Mouse (Mus musculus) forebrain, embryonic 11.5 days (tissue): ENCODE measurements around the gene Spock1. TPM values are rescaled to one million over a fixed set of nuclear protein-coding genes. Genes with fewer than 3 reads are reported as not detected.
A peak's percentile ranks its signal among the peaks of the same experiment; 100 is the strongest.

ENCODE experiments used
- ATAC-seq: fragments of 200-750 bp; cut with Nextera tagmentation; replicated peaks from 2 replicates; pipeline ENCODE4 v1.8.0; 2017; ENCODE audit warnings: moderate TSS enrichment; ENCODE audit not compliant: low FRiP score
- DNase-seq: peaks from one replicate; pipeline ENCODE4 v3.0.0-alpha.2; 2017; ENCODE audit warnings: low spot score
- H3K27ac ChIP-seq: fragments of 300-500 bp; sonication (generic); 2 replicates; pipeline ENCODE4 v1.5.1; 2014; ENCODE audit warnings: low read depth, low read length
- H3K27me3 ChIP-seq: fragments of 300-500 bp; sonication (generic); 2 replicates; pipeline ENCODE4 v1.6.1; 2014; ENCODE audit warnings: mild to moderate bottlenecking, low read length, mixed read lengths; ENCODE audit not compliant: control insufficient read depth, insufficient read depth
- H3K36me3 ChIP-seq: fragments of 300-500 bp; sonication (generic); 2 replicates; pipeline ENCODE4 v1.6.1; 2014; ENCODE audit warnings: mild to moderate bottlenecking, low read length, moderate library complexity, mixed read lengths; ENCODE audit not compliant: control insufficient read depth, insufficient read depth
- H3K4me1 ChIP-seq: fragments of 300-500 bp; sonication (generic); replicated peaks from 2 replicates; pipeline ENCODE4 v1.6.1; 2014; ENCODE audit warnings: low read length, mixed read lengths; ENCODE audit not compliant: control insufficient read depth, insufficient read depth
- H3K4me2 ChIP-seq: fragments of 300-500 bp; sonication (generic); 2 replicates; pipeline ENCODE4 v1.6.1; 2014; ENCODE audit warnings: low read depth, mild to moderate bottlenecking, low read length, moderate library complexity, mixed read lengths; ENCODE audit not compliant: severe bottlenecking
- H3K4me3 ChIP-seq: fragments of 300-500 bp; sonication (generic); 2 replicates; pipeline ENCODE4 v1.5.1; 2014; ENCODE audit warnings: low read depth, low read length
- H3K9ac ChIP-seq: fragments of 300-500 bp; sonication (generic); 2 replicates; pipeline ENCODE4 v1.6.1; 2014; ENCODE audit warnings: low read length
- H3K9me3 ChIP-seq: fragments of 300-500 bp; sonication (generic); 2 replicates; pipeline ENCODE4 v1.6.1; 2016; ENCODE audit warnings: low read length, mixed read lengths; ENCODE audit not compliant: control insufficient read depth
- WGBS: fragments of 180-500 bp; shearing (Covaris S2); extraction: QIAGEN DNeasy Blood & Tissue Kit; methylation state at CpG from one replicate; pipeline ENCODE4 v1.1.7; 2014; 5-methylcytosine and 5-hydroxymethylcytosine counted together
- polyA plus RNA-seq: library from polyadenylated mRNA; unstranded; fragments of >200 nt; fragmentation: Nextera tagmentation; extraction: Ambion mirVana; gene quantifications from 2 replicates; pipeline ENCODE4 v1.2.1, GENCODE M21; 2014

Spock1 gene
- polyA plus RNA-seq, 1 experiment from 2014 or later, result 4.0 TPM

GRCm38 (mm10) chr13:57727716-57728115 lies 180.4 kb downstream of the Spock1 start:
- Histone ChIP-seq H3K27me3 (no peaks in the 10 kb centered on the region), H3K9me3 (no peaks in the 10 kb centered on the region), H3K27ac (no peak overlapping the region), H3K36me3 (no peaks in the 10 kb centered on the region), H3K4me1 (no peaks in the 10 kb centered on the region; the same call in 1 of the 2 replicates), H3K4me2 (no peak overlapping the region), H3K9ac (no peak overlapping the region), H3K4me3 (no peak overlapping the region)
- no peak for DNase-seq
- no peak for ATAC-seq
- 83% methylated on average over 11 of the region's 11 CpGs for WGBS

GRCm38 (mm10) chr13:57726654-57727053 lies 181.5 kb downstream of the Spock1 start:
- H3K9me3 ChIP-seq, result no peaks in the 10 kb centered on the region
- no peak for DNase-seq
- no peak overlapping the region for H3K4me3 ChIP-seq
- 92% methylated on average over 7 of the region's 7 CpGs for WGBS
- H3K9ac ChIP-seq, result no peak overlapping the region
- H3K27me3 ChIP-seq, result no peaks in the 10 kb centered on the region
- no peaks in the 10 kb centered on the region; the same call in 1 of the 2 replicates for H3K4me1 ChIP-seq
- no peaks in the 10 kb centered on the region for H3K36me3 ChIP-seq
- no peak for ATAC-seq
- H3K4me2 ChIP-seq, result no peak overlapping the region
- no peak overlapping the region for H3K27ac ChIP-seq

GRCm38 (mm10) chr13:57722329-57722936 lies 185.7 kb downstream of the Spock1 start:
- DNase-seq (no peak), ATAC-seq (no peak)
- Histone ChIP-seq H3K4me2 (no peak overlapping the region), H3K27ac (no peak overlapping the region), H3K9ac (no peak overlapping the region), H3K27me3 (no peaks in the 10 kb centered on the region), H3K36me3 (no peaks in the 10 kb centered on the region), H3K9me3 (no peaks in the 10 kb centered on the region), H3K4me1 (no peaks in the 10 kb centered on the region; the same call in 1 of the 2 replicates), H3K4me3 (no peak overlapping the region)
- 85% methylated on average over 17 of the region's 17 CpGs for WGBS

- DNase-seq (peak; percentile 61), ATAC-seq (no peak)
- Histone ChIP-seq H3K36me3 (no peaks in the 10 kb centered on the region), H3K9me3 (no peaks in the 10 kb centered on the region), H3K27ac (no peak overlapping the region), H3K4me2 (no peak overlapping the region), H3K4me3 (no peak overlapping the region), H3K27me3 (no peaks in the 10 kb centered on the region), H3K4me1 (no peaks in the 10 kb centered on the region; the same call in 1 of the 2 replicates), H3K9ac (no peak overlapping the region)
- WGBS, result 66% methylated on average over 20 of the region's 20 CpGs
Observed at GRCm38 (mm10) chr13:57721524-57722279, 186.4 kb downstream of the Spock1 start.

GRCm38 (mm10) chr13:57718087-57718486 lies 190.0 kb downstream of the Spock1 start:
- Histone ChIP-seq H3K4me3 (no peak overlapping the region), H3K4me1 (no peaks in the 10 kb centered on the region), H3K4me2 (no peak overlapping the region), H3K27me3 (no peaks in the 10 kb centered on the region), H3K36me3 (no peaks in the 10 kb centered on the region), H3K9me3 (no peaks in the 10 kb centered on the region), H3K27ac (no peak overlapping the region), H3K9ac (no peak overlapping the region)
- WGBS, result 27% methylated on average over 5 of the region's 5 CpGs
- ATAC-seq (no peak), DNase-seq (no peak)

- Histone ChIP-seq H3K9me3 (no peaks in the 10 kb centered on the region), H3K4me1 (no peaks in the 10 kb centered on the region), H3K9ac (no peak overlapping the region), H3K4me3 (no peak overlapping the region), H3K36me3 (no peaks in the 10 kb centered on the region), H3K27ac (no peak overlapping the region), H3K4me2 (no peak overlapping the region), H3K27me3 (no peaks in the 10 kb centered on the region)
- ATAC-seq (no peak), DNase-seq (no peak)
- WGBS, result 82% methylated on average over 4 of the region's 4 CpGs
Observed at GRCm38 (mm10) chr13:57712910-57713309, 195.2 kb downstream of the Spock1 start.

GRCm38 (mm10) chr13:57708425-57708824 lies 199.7 kb downstream of the Spock1 start:
- H3K4me2 ChIP-seq, result no peak overlapping the region
- H3K27me3 ChIP-seq, result no peaks in the 10 kb centered on the region
- no peak for DNase-seq

GRCm38 (mm10) chr13:57702966-57703365 lies 205.2 kb downstream of the Spock1 start:
- H3K4me2 ChIP-seq, result no peak overlapping the region
- DNase-seq (no peak), ATAC-seq (no peak)
- H3K27me3 ChIP-seq, result no peaks in the 10 kb centered on the region
- H3K9me3 ChIP-seq, result no peaks in the 10 kb centered on the region
- no peak overlapping the region for H3K4me3 ChIP-seq
- H3K36me3 ChIP-seq, result no peaks in the 10 kb centered on the region
- H3K9ac ChIP-seq, result no peak overlapping the region
- H3K4me1 ChIP-seq, result no peaks in the 10 kb centered on the region
- WGBS, result 85% methylated on average over 2 of the region's 2 CpGs
- H3K27ac ChIP-seq, result no peak overlapping the region

More at GRCm38 (mm10) chr13:57708425-57708824, 199.7 kb downstream of the Spock1 start:
- H3K27ac ChIP-seq, result no peak overlapping the region
- H3K36me3 ChIP-seq, result no peaks in the 10 kb centered on the region
- H3K4me3 ChIP-seq, result no peak overlapping the region
- H3K4me1 ChIP-seq, result no peaks in the 10 kb centered on the region
- H3K9ac ChIP-seq, result no peak overlapping the region
- H3K9me3 ChIP-seq, result no peaks in the 10 kb centered on the region
- no peak for ATAC-seq
